Mouse (Mus musculus): ENCODE results near the gene Gng7.

The Gng7 gene

GRCm38 (mm10) chr10:81025047-81025621 is 10.4 kb upstream of the Gng7 start:
- WGBS, result 3% methylated on average over 43 of the region's 43 CpGs

GRCm38 (mm10) chr10:81024346-81024937 is 9.7 kb upstream of the Gng7 start:
- WGBS, result 79% methylated on average over 5 of the region's 5 CpGs

DNA sequence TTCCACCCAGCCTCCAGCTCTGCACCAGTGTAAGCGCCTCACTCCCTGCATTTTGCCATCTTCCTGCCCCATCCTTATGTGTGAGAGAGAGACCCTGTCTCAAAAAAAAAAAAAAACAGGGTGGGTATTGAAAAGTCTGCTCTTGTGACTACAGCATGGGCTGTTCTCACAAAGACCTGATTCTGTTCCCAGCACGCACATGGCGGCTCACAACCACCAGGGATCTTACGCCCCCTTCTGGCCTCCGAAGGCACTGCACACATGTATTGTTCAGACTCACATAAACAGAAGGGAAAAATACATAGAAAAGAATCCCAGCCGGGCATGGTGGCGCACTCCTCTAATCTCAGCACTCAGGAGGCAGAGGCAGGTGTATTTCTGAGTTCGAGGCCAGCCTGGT is 8.0 kb upstream of the Gng7 start:
- WGBS, result 66% methylated on average over 8 of the region's 8 CpGs

DNA sequence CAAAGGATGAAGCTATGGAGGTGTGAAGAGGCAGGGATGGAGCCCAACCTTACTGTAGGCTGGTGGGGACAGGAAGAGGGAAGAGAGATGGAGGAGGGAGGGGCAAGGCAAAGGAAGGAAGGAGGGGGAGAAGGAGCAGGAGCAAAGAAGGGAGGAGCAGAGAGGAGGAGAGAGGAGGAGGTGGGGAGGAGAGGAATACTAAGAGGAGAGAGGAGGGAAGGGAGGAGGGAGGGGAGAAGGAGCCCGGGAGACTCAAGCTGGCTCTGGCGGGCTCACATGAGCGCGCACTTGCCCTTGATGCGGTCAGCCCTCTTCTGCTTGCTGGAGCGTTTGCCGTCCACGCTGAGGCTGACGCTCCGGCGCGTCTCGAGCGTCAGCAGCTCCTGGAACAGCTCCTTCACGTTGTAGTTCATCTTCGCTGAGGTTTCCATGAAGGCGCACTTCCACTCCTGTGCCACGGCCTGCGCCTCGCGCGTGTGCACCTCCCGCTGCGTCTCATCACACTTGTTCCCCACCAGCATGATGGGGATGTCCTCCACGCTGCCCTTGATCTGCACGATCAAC is 6.9 kb upstream of the Gng7 start:
- 15% methylated on average over 26 of the region's 26 CpGs for WGBS

DNA sequence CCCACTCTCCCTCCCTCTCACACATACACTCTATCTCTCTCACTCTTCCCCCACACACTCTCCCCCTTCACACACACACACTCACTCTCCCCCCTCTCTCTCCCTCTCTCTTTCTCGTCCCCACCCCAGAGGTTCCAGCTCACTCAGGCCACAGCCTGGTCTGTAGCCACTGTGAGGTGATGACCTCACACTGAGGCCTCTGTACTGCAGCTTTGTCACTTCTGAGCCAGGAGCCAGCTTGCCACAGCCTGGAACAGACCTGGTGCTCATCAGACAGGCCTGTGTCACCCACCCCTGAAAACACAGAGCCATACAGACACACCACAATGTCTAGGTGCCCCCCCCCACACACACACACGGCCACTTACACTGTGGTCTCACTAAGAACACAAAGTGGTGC is 5.5 kb upstream of the Gng7 start:
- WGBS, result 19% methylated on average over 2 of the region's 2 CpGs

GRCm38 (mm10) chr10:81019687-81020086 is 4.9 kb upstream of the Gng7 start:
- 55% methylated on average over 6 of the region's 6 CpGs for WGBS

DNA sequence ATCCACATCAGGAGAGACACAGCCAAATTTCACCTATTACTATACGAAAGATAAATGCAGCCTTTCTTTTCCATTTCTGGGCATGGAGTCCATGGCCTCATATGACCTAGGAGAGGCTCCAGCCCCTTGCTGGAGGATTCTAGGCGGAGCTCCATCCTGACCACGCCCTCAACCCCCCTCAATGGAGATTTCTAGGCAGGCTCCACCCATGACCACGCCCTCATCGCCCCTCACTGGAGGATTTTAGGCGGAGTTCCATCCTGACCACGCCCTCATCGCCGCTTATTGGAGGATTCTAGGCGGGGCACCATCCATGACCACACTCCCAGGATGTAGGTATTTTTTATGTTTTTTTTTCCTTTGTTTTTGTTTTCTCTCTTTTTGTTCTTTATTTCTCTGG is 3.6 kb upstream of the Gng7 start:
- 41% methylated on average over 10 of the region's 10 CpGs for WGBS

DNA sequence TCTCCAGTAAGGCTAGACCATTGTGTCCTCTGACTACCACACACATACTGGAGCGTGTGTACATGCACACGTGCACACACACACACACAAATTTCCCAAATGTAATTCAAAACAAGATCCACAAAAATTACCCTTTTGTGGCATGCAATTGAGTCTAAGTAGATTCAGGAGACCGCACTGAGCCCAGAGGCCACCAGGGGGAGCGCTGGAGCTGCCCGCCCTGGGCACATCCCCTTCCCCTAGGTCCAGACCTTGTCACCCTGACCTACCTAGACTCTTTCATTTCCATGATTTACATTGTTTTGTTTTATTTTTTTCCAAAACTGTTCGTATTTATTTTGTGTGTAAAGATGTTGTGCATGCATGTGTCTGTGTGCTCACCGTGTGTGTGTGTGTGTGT is 1.9 kb upstream of the Gng7 start:
- 14% methylated on average over 7 of the region's 7 CpGs for WGBS

DNA sequence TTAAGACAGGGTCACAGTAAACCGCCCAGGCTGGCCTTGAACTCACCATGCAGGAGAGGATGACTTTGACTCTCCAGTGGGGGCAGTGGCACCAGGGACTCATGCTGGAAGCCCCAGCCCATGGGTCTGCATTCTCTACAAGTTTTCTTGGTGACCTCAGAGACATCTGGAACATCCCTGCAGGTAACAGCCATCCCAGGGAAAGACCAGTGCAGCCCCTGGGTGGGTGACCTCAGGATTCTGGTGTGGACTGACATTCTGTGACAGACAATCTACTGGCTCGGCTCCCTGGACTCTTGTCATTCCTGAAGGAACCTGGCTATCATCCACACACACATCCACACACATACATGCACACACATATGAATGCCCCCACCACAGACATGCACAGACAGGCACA is 921 bp upstream of the Gng7 start:
- WGBS, result 90% methylated on average over 2 of the region's 2 CpGs

DNA sequence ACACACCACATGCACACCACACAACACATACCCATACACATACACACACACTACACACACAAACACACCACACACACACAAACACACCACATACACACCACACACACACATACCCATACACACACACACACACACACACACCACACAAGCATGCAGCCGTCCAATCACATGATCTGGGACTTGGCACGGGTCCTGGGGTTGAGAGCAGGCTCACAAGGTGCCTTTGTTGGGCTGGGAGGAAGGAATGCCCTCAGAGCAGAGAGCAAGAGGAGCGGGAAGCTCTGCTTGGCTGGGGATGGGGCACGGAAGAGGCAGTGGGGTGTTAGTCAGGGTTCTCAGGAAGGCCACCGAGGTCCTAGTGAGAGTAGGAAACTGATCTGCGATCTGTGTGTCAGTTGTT is 3.9 kb downstream of the Gng7 start:
- 35% methylated on average over 6 of the region's 6 CpGs for WGBS

DNA sequence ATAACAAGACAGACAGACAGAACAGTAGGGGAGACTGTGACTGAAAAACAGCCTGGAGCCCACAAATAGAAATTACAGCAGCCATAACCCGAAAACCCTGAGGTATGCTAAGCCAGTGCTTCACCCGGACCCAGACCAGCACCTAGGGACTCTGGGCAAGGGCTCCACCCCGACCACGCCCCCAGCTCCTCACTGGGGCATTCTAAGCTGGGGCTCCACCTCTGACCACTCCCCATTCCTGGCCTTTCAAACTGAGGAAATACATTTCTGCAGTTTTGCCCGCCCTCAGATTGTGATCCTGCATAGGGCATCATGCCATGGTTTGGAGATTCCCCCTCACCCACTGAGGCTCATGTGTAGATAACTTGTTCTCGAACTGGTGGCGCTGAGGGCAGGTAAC is 7.5 kb downstream of the Gng7 start:
- WGBS, result 52% methylated on average over 7 of the region's 7 CpGs

DNA sequence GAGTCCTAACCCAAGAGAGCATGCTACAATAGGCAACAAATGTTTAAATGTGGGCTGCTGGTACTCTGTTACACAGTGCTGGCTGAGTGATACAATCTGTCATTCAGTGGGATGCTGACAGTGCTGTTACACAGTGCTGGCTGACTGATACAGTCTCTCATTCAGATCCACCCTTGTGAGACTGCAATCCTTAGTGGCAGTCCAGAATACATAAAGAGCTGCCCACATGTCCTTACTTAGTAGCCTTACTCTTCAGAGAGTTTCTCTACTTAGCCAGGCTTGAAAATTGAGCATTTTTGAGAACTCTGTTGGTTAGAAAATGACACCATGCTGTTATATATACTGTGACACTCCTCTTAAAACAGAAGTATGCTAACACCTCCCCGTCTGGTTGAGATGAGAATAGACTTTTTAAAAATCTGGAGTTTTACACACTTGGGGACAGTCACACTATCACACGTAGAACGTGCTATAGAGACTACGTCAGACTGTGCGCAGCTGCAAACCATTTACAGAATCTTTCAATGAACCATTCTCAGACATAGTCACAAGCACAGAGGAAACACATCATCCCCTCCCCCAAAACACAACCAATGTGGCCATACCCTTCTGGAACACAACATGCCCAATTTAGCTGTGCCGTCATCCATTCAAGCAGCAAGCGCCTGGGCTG is 8.6 kb downstream of the Gng7 start:
- 38% methylated on average over 7 of the region's 7 CpGs for WGBS

- 23% methylated on average over 10 of the region's 10 CpGs for WGBS
Observed at GRCm38 (mm10) chr10:81001161-81001560, 13.6 kb downstream of the Gng7 start.

DNA sequence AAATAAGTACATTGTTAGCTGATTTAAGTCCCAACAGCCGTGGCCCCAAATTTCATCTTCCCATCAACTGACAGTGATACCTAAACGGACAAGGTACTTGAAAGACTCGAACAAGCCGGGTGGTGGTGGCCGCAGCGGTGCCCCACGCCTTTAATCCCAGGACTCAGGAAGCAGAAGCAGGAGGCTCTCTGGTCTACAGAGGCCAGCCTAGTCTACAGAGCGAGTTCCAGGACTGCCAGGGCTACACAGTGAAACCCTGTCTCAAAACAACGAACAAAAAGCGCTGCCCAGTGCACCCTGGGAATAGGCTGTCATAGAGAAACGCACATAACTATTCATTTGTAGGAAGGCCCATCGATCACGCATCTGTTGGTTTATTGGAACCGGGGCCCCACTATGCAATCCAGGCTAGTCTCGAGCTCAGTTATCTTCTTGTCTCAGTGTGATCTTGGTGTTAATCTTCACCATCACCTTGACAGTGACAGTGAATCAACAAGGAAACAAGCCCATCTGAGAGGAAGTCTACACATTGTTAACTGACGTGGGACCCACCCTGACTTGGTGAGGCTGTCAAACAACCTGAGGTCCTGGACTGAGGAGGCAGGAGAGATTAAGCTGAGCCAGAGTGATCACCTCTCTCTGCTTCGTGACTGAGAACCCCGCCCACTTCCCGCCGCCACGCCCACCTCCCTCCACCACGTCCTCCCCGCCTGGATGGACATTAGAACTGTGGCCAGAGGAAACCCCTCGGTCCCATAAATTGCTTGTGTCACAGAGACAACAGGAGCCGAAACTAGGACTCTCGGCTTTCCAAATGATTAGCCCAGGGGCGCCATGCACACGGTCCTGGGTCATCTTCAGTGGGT is 14.3 kb downstream of the Gng7 start:
- WGBS, result 43% methylated on average over 28 of the region's 28 CpGs

- WGBS, result 19% methylated on average over 37 of the region's 37 CpGs
Observed at GRCm38 (mm10) chr10:80999362-81000196, 15.2 kb downstream of the Gng7 start.

DNA sequence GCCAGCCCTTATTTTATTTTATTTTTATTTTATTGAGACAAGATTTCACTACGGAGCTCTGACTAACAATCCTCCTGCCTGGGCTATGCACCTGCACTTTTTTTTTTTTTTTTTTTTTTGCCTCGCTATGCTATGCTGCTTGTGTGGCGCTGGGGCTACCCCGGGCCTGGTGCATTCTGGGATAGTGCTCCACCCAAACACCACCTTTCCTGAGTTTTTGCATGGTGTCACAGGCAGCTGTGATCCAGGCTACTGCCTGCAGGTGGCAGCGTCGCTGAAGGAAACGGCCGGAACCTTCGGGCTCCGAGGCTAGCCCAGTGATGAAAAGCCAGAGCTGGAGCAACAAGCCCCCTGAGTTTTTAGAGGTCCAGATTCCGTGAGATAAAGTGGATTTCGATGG is 16.0 kb downstream of the Gng7 start:
- WGBS, result 6% methylated on average over 12 of the region's 12 CpGs

GRCm38 (mm10) chr10:80998021-80998420 is 16.7 kb downstream of the Gng7 start:
- 16% methylated on average over 14 of the region's 14 CpGs for WGBS

- WGBS, result 80% methylated on average over 8 of the region's 8 CpGs
Observed at GRCm38 (mm10) chr10:80997332-80997731, 17.4 kb downstream of the Gng7 start.

GRCm38 (mm10) chr10:80996501-80996900 is 18.2 kb downstream of the Gng7 start:
- WGBS, result 95% methylated on average over 8 of the region's 8 CpGs

DNA sequence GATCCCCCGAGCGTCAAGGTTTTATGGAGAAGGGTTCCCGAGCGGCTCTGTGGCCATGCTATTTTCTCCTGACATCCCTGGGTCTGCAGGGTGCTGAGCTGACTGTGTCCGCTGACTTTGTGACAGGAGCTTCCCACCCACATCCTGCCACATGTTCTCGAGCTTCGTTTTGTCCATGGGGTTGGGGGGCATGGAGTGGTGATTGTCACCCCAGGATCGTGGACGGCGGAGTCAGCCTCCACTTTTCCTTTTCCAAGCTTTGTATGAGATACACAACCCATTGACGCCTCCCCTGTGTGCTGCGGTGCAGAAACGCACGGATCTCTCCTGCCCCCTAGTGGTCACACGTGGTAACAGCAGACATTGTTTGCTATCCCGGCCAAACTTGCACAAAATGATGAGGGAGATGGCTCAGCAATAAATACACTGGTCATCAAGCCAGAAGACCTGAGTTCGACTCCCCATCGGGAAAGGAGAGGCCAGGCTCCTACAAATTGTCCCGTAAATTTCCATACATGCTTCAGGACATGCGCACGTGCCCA is 19.6 kb downstream of the Gng7 start:
- WGBS, result 11% methylated on average over 21 of the region's 21 CpGs

DNA sequence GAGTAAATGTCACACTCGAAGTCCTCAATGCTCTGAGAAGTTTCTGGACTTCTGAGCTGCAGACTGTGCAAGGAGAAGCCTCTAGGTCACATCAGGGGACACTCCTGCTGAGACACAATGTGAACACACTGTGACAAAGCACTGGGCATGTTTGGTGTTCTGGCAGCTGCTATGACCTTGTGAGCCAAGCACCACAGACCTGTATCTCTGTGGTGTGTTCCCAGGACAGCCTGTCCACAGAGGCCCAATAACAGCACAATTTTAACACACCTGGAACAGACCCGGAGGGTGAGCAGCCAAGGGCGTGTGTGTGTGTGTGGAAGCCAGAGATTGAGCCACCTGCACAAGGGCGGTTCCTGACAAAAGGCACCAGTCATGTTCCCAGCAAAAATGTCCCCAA is 20.1 kb downstream of the Gng7 start:
- 37% methylated on average over 4 of the region's 4 CpGs for WGBS

All from cerebral cortex, adult 2 months (tissue).